Mouse (Mus musculus): ENCODE measurements around the gene Matn3. TPM values are rescaled to one million over a fixed set of nuclear protein-coding genes. Genes with fewer than 3 reads are reported as not detected.

Gene Matn3
- polyA plus RNA-seq, 1 experiment from 2014 or later, result 0.11 TPM

DNA sequence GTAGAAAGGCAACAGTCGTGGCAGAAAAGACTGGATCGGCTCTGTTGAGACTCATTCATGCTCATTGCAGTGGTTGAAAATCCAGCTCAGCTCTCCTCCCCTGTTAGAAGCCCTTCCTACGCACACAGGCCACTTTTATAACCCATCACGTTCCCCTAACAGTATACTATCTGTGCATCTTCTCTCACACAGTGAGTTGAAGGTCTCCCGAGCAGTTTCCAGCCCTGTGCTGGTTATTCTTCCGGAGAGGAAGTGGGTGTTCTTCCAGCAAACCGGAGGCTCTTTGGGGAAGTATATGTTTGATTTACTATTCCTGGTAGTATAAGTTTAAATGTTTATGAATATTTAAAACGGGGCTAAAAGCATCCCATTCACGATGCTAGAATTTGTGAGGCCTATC lies 566 bp upstream of the Matn3 start:
- no peaks in the 10 kb centered on the region for H3K9me3 ChIP-seq (ENCODE audit: control insufficient read depth, low read length)
- no peak for ATAC-seq (ENCODE audit: low FRiP score, low TSS enrichment)
- no peaks in the 10 kb centered on the region for H3K36me3 ChIP-seq (ENCODE audit: control insufficient read depth, insufficient read depth, low read length)
- WGBS, result 45% methylated on average over 9 of the region's 9 CpGs
- H3K4me1 ChIP-seq (ENCODE audit: control insufficient read depth, insufficient read depth, low read length), result 0 out of 2 replicates have a peak, but pooled peaks cover 8% of the 10 kb centered on the region
- H3K9ac ChIP-seq (ENCODE audit: low read depth, low read length), result no peak overlapping the region
- H3K27ac ChIP-seq (ENCODE audit: low read depth, low read length), result no peak overlapping the region
- H3K4me2 ChIP-seq (replicated peaks; ENCODE audit: low read depth, low read length), result peak overlapping the region; percentile 97
- 0 out of 2 replicates have a peak, but pooled peaks cover 6% of the 10 kb centered on the region for H3K27me3 ChIP-seq (ENCODE audit: control insufficient read depth, insufficient read depth, low read length)
- peak overlapping the region; percentile 49; the same call in 1 of the 2 replicates for H3K4me3 ChIP-seq (ENCODE audit: low read length)

DNA sequence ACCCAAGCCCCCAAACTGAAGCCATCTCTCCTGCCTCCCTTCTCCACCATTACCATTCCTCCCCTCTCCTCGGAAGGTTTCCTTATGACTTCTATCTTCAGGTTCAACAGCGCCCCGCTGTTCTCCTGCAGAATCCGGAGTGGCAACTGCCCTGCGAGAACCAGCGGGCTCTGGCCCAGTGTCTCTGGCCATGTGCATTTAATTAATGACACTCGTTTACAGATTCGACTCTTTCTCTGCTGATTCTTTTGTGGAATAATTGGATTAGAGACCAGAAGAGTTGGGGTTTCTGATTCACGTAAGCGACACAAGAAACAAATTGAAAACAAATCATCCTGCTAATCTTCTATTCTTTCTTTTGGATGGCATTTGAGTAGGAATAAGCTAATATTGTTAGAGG lies 5.4 kb downstream of the Matn3 start:
- H3K27ac ChIP-seq (ENCODE audit: low read depth, low read length), result no peak overlapping the region
- no peak overlapping the region for H3K4me3 ChIP-seq (ENCODE audit: low read length)
- H3K4me2 ChIP-seq (replicated peaks; ENCODE audit: low read depth, low read length), result no peak overlapping the region
- 88% methylated on average over 10 of the region's 10 CpGs for WGBS
- 0 out of 2 replicates have a peak, but pooled peaks cover 2% of the 10 kb centered on the region for H3K4me1 ChIP-seq (ENCODE audit: control insufficient read depth, insufficient read depth, low read length)
- 0 out of 2 replicates have a peak, but pooled peaks cover 6% of the 10 kb centered on the region for H3K27me3 ChIP-seq (ENCODE audit: control insufficient read depth, insufficient read depth, low read length)
- H3K36me3 ChIP-seq (ENCODE audit: control insufficient read depth, insufficient read depth, low read length), result no peaks in the 10 kb centered on the region
- H3K9ac ChIP-seq (ENCODE audit: low read depth, low read length), result no peak overlapping the region
- no peak for ATAC-seq (ENCODE audit: low FRiP score, low TSS enrichment)
- no peaks in the 10 kb centered on the region for H3K9me3 ChIP-seq (ENCODE audit: control insufficient read depth, low read length)

DNA sequence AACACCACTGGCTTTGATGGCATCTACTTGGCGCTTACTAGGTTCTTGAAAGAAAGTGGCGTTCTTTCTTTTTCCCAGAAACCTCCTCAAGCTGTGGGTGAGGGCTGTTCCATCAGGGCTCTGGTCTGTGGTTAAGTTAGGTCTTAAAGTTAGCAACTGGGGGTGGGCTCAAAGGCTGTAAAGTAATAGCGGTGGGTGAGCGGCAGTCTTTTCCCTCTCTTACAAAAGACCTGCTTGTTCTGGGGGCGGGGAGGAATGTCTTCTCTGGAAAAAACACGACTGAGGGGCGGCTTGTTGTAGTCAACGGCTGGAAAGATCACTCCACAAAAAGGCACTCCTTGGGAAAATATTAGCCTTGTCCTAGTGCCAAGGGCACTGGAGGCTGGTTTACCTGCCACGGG lies 6.4 kb downstream of the Matn3 start:
- Histone ChIP-seq H3K9ac (ENCODE audit: low read depth, low read length) (no peak overlapping the region), H3K4me1 (ENCODE audit: control insufficient read depth, insufficient read depth, low read length) (no peaks in the 10 kb centered on the region), H3K4me2 (replicated peaks; ENCODE audit: low read depth, low read length) (no peak overlapping the region), H3K36me3 (ENCODE audit: control insufficient read depth, insufficient read depth, low read length) (no peaks in the 10 kb centered on the region), H3K27ac (ENCODE audit: low read depth, low read length) (no peak overlapping the region), H3K9me3 (ENCODE audit: control insufficient read depth, low read length) (no peaks in the 10 kb centered on the region), H3K27me3 (ENCODE audit: control insufficient read depth, insufficient read depth, low read length) (0 out of 2 replicates have a peak, but pooled peaks cover under 1% of the 10 kb centered on the region), H3K4me3 (ENCODE audit: low read length) (no peak overlapping the region)
- ATAC-seq (ENCODE audit: low FRiP score, low TSS enrichment), result no peak
- 39% methylated on average over 9 of the region's 9 CpGs for whole genome bisulfite sequencing

DNA sequence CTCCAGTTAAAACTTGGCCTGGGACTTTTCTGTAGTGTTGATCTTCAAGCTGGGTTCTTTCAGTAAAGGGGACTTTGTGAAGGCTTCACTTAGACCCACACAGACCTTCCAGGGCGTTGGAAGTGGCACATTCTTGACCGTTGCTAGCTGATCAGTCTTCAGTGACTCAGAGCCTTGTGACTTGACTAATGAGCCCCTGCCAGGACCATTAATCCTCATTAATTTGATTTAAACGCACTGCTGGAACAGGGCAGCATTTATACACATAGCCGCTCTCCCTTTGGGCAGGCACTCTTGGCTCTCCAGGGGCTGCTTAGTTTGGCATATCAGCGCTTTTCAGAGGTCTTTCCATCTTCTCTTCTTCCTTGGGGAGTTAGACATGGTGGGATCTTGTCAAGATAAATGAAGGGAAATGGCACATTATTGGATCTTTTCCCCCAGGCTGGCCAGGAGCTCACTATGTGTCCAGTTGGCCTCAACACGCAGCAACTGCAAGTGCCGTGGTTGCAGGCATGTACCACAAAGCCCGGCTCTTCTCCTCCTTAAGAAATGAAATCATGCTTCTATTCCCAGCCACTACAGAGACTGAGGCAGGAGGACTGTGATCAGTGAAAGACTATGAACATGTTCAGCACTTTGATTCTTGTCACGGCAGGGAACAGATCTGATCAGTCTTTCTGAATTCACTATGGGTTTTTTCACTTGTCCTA lies 14.0 kb downstream of the Matn3 start:
- Histone ChIP-seq H3K4me1 (ENCODE audit: control insufficient read depth, insufficient read depth, low read length) (0 out of 2 replicates have a peak, but pooled peaks cover 4% of the 10 kb centered on the region), H3K27me3 (ENCODE audit: control insufficient read depth, insufficient read depth, low read length) (no peaks in the 10 kb centered on the region), H3K36me3 (ENCODE audit: control insufficient read depth, insufficient read depth, low read length) (no peaks in the 10 kb centered on the region), H3K9ac (ENCODE audit: low read depth, low read length) (no peak overlapping the region), H3K27ac (ENCODE audit: low read depth, low read length) (no peak overlapping the region), H3K4me2 (replicated peaks; ENCODE audit: low read depth, low read length) (no peak overlapping the region), H3K9me3 (ENCODE audit: control insufficient read depth, low read length) (no peaks in the 10 kb centered on the region), H3K4me3 (ENCODE audit: low read length) (no peak overlapping the region)
- WGBS, result 31% methylated on average over 9 of the region's 9 CpGs
- no peak for ATAC-seq (ENCODE audit: low FRiP score, low TSS enrichment)

DNA sequence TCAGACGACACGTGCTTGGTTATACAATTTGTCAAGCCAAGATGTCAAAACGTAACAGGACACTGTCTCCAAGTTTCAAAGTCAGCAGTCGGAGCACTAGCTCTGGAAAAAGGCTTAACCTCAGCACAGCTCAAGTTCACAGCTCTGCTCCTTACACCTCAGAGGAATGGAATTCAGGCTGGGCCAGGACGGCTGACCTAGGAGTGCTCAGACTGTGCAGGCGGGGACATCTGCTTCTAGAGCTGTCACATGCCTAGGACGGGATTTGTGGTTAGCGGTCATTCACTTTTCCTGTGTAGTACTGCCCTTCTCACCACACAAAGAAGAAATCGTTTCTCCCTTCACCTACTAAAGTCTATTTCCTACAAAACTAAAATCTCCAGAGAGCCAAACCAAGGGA lies 22.1 kb downstream of the Matn3 start:
- no peak overlapping the region for H3K4me2 ChIP-seq (replicated peaks; ENCODE audit: low read depth, low read length)
- H3K4me1 ChIP-seq (ENCODE audit: control insufficient read depth, insufficient read depth, low read length), result no peaks in the 10 kb centered on the region
- H3K9ac ChIP-seq (ENCODE audit: low read depth, low read length), result no peak overlapping the region
- no peaks in the 10 kb centered on the region for H3K27me3 ChIP-seq (ENCODE audit: control insufficient read depth, insufficient read depth, low read length)
- H3K9me3 ChIP-seq (ENCODE audit: control insufficient read depth, low read length), result no peaks in the 10 kb centered on the region
- no peak overlapping the region for H3K27ac ChIP-seq (ENCODE audit: low read depth, low read length)
- H3K4me3 ChIP-seq (ENCODE audit: low read length), result no peak overlapping the region
- no peaks in the 10 kb centered on the region for H3K36me3 ChIP-seq (ENCODE audit: control insufficient read depth, insufficient read depth, low read length)
- ATAC-seq (ENCODE audit: low FRiP score, low TSS enrichment), result peak; percentile 88
- WGBS, result 13% methylated on average over 9 of the region's 9 CpGs

DNA sequence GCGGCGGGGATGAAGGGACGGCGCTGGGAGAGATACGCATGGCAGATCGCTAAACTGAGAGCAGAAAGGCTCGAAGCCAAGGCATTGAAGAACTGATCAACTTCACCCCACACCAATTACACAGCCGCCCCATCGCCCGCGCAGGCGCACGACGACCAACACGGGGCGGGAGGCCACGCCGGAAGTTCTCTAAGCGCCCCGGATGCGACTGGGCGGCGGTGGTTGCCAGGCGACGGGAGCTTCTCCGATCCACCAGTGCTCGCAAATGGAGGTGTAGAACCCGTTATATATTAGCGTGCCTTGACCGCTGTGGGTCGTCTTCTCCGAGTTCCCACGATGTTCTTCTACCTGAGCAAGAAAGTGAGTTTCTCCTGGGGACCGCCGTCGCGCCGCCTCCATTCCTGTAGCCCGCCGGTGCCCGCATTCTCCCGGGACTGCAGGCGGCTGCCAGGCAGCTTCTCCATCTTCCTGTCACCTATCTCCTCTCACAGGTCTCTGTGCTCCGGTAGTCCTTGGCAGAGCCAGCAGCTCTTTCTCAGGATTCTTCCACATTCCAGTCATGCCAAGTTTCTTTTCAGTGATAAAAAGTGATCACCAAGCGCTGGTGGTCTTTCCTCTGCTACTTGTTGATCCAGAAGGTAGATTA lies 26.2 kb downstream of the Matn3 start, which contains the start of gene Wdr35:
Gene Wdr35 (plus strand): TSS at position 73 of the 646 bp plus-strand sequence.
- no peaks in the 10 kb centered on the region for H3K4me1 ChIP-seq (ENCODE audit: control insufficient read depth, insufficient read depth, low read length)
- peak within 1 kb of the TSS; percentile 66 for H3K4me3 ChIP-seq (ENCODE audit: low read length)
- peak within 1 kb of the TSS; percentile 81 for H3K4me2 ChIP-seq (replicated peaks; ENCODE audit: low read depth, low read length)
- H3K9me3 ChIP-seq (ENCODE audit: control insufficient read depth, low read length), result no peaks in the 10 kb centered on the region
- no peak within 1 kb of the TSS for H3K27ac ChIP-seq (ENCODE audit: low read depth, low read length)
- peaks cover 5% of the 10 kb centered on the region; the same call in 1 of the 2 replicates for H3K36me3 ChIP-seq (ENCODE audit: control insufficient read depth, insufficient read depth, low read length)
- H3K9ac ChIP-seq (ENCODE audit: low read depth, low read length), result peak within 1 kb of the TSS; percentile 47
- H3K27me3 ChIP-seq (ENCODE audit: control insufficient read depth, insufficient read depth, low read length), result no peaks in the 10 kb centered on the region
- under 1% methylated on average over 45 of the region's 45 CpGs for WGBS
- ATAC-seq (ENCODE audit: low FRiP score, low TSS enrichment), result peak; percentile 90

GRCm38 (mm10) chr12:8975076-8975475 lies 27.3 kb downstream of the Matn3 start:
- Histone ChIP-seq H3K4me3 (ENCODE audit: low read length) (no peak overlapping the region), H3K36me3 (ENCODE audit: control insufficient read depth, insufficient read depth, low read length) (peaks cover 6% of the 10 kb centered on the region; the same call in 1 of the 2 replicates), H3K27ac (ENCODE audit: low read depth, low read length) (no peak overlapping the region), H3K9me3 (ENCODE audit: control insufficient read depth, low read length) (no peaks in the 10 kb centered on the region), H3K27me3 (ENCODE audit: control insufficient read depth, insufficient read depth, low read length) (no peaks in the 10 kb centered on the region), H3K4me2 (replicated peaks; ENCODE audit: low read depth, low read length) (no peak overlapping the region), H3K9ac (ENCODE audit: low read depth, low read length) (no peak overlapping the region), H3K4me1 (ENCODE audit: control insufficient read depth, insufficient read depth, low read length) (no peaks in the 10 kb centered on the region)
- WGBS, result 87% methylated on average over 3 of the region's 3 CpGs
- ATAC-seq (ENCODE audit: low FRiP score, low TSS enrichment), result no peak

DNA sequence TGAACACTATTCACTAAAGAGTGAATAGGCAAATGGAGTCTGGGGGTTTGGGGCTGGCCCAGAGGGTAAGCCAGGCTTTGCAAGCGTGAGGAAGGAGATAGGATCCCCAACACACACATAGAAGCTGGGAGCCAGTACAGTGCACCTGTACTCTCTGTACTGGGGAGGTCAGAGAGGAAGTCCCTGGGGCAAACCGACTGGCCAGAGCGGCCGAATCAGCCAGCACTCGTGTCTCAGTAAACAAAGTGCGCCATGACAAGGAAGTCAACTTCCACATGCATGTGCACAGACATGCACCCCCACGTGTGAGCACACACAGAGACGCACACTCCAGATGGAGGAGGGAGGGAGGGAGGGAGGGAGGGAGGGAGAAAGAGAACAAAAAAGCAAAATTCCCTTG lies 45.5 kb downstream of the Matn3 start:
- Histone ChIP-seq H3K4me2 (replicated peaks; ENCODE audit: low read depth, low read length) (no peak overlapping the region), H3K27me3 (ENCODE audit: control insufficient read depth, insufficient read depth, low read length) (no peaks in the 10 kb centered on the region), H3K27ac (ENCODE audit: low read depth, low read length) (no peak overlapping the region), H3K4me3 (ENCODE audit: low read length) (no peak overlapping the region), H3K4me1 (ENCODE audit: control insufficient read depth, insufficient read depth, low read length) (no peaks in the 10 kb centered on the region), H3K9me3 (ENCODE audit: control insufficient read depth, low read length) (no peaks in the 10 kb centered on the region), H3K36me3 (ENCODE audit: control insufficient read depth, insufficient read depth, low read length) (no peaks in the 10 kb centered on the region; the same call in 1 of the 2 replicates), H3K9ac (ENCODE audit: low read depth, low read length) (no peak overlapping the region)
- 75% methylated on average over 8 of the region's 8 CpGs for WGBS
- no peak for ATAC-seq (ENCODE audit: low FRiP score, low TSS enrichment)

- Histone ChIP-seq H3K9ac (ENCODE audit: low read depth, low read length) (no peak overlapping the region), H3K4me2 (replicated peaks; ENCODE audit: low read depth, low read length) (no peak overlapping the region), H3K27me3 (ENCODE audit: control insufficient read depth, insufficient read depth, low read length) (no peaks in the 10 kb centered on the region), H3K9me3 (ENCODE audit: control insufficient read depth, low read length) (no peaks in the 10 kb centered on the region), H3K27ac (ENCODE audit: low read depth, low read length) (no peak overlapping the region), H3K36me3 (ENCODE audit: control insufficient read depth, insufficient read depth, low read length) (no peaks in the 10 kb centered on the region), H3K4me3 (ENCODE audit: low read length) (no peak overlapping the region), H3K4me1 (ENCODE audit: control insufficient read depth, insufficient read depth, low read length) (no peaks in the 10 kb centered on the region)
- WGBS, result 93% methylated on average over 4 of the region's 4 CpGs
- no peak for ATAC-seq (ENCODE audit: low FRiP score, low TSS enrichment)
Measured at GRCm38 (mm10) chr12:8998318-8998717, 50.6 kb downstream of the Matn3 start.
